8 mouse cellular contexts compared by ENCODE assay signal in genomic region chr4:122808108-122808507, GRCm38 (mm10). TPM values are rescaled to one million over a fixed set of nuclear protein-coding genes. Genes with fewer than 3 reads are reported as not detected.
DNase-seq lines count a peak whose midpoint lies in the region; ATAC-seq and TF ChIP-seq lines count a peak whose summit lies in the region.

No protein-coding gene starts in this region.

- no peak overlapping the region for H3K4me2 ChIP-seq in heart, embryonic 11.5 days

- TF ChIP-seq CTCF in kidney, adult 2 months (conservative IDR thresholded peaks at IDR 0.05; ENCODE audit: insufficient read depth, insufficient read length, low read depth, low read length) = peak; percentile 91

- no peak for ATAC-seq in heart, embryonic 11.5 days (replicated peaks; ENCODE audit: insufficient number of reproducible peaks, low FRiP score, low TSS enrichment)
- ATAC-seq in granulocyte monocyte progenitor cell, adult 5-6 weeks (replicated peaks; ENCODE audit: poor library complexity, severe bottlenecking) = peak; percentile 99

- H3K9me3 ChIP-seq in heart, embryonic 11.5 days (replicated peaks; ENCODE audit: control insufficient read depth, low read length) = 0 out of 2 replicates have a peak, but pooled peaks cover 2% of the 10 kb centered on the region
- H3K9me3 ChIP-seq in limb, embryonic 10.5 days (replicated peaks) = no peaks in the 10 kb centered on the region

- WGBS in heart, embryonic 11.5 days (ENCODE audit: insufficient replicate concordance) = 35% methylated on average over 4 of the region's 4 CpGs
- WGBS in kidney, adult 2 months = 24% methylated on average over 4 of the region's 4 CpGs
- 31% methylated on average over 4 of the region's 4 CpGs for WGBS in limb, embryonic 10.5 days

- no peak for TF ChIP-seq POLR2A in kidney, adult 2 months (IDR thresholded peaks at IDR 0.05; ENCODE audit: low read depth, low read length)

- no peak overlapping the region for H3K4me3 ChIP-seq in heart, embryonic 11.5 days (ENCODE audit: low read depth, low read length)
- H3K4me3 ChIP-seq in kidney, adult 2 months (ENCODE audit: insufficient read depth, low read depth, low read length) = no peak overlapping the region
- no peak overlapping the region for H3K4me3 ChIP-seq in limb, embryonic 10.5 days

- H3K36me3 ChIP-seq in heart, embryonic 11.5 days (ENCODE audit: control insufficient read depth, insufficient read depth, low read length) = no peaks in the 10 kb centered on the region
- no peaks in the 10 kb centered on the region for H3K36me3 ChIP-seq in kidney, adult 2 months (ENCODE audit: control insufficient read depth, insufficient read depth, low read length)
- no peaks in the 10 kb centered on the region for H3K36me3 ChIP-seq in limb, embryonic 10.5 days

- H3K4me1 ChIP-seq in heart, embryonic 11.5 days (ENCODE audit: control insufficient read depth, insufficient read depth, low read length) = no peaks in the 10 kb centered on the region
- no peaks in the 10 kb centered on the region for H3K4me1 ChIP-seq in kidney, adult 2 months (ENCODE audit: control insufficient read depth, insufficient read depth, low read length)
- H3K4me1 ChIP-seq in limb, embryonic 10.5 days = no peaks in the 10 kb centered on the region

- H3K27ac ChIP-seq in heart, embryonic 11.5 days (ENCODE audit: low read depth, low read length) = no peak overlapping the region
- no peak overlapping the region for H3K27ac ChIP-seq in kidney, adult 2 months (ENCODE audit: insufficient read depth, low read depth, low read length)
- no peak overlapping the region for H3K27ac ChIP-seq in limb, embryonic 10.5 days

- H3K9ac ChIP-seq in heart, embryonic 11.5 days (ENCODE audit: low read depth, low read length) = no peak overlapping the region

- no peaks in the 10 kb centered on the region for H3K27me3 ChIP-seq in heart, embryonic 11.5 days (ENCODE audit: control insufficient read depth, insufficient read depth, low read length)
- no peaks in the 10 kb centered on the region for H3K27me3 ChIP-seq in kidney, adult 2 months (replicated peaks; ENCODE audit: control insufficient read depth, insufficient read depth, low read length)
- no peaks in the 10 kb centered on the region for H3K27me3 ChIP-seq in limb, embryonic 10.5 days (ENCODE audit: low read depth, poor library complexity, severe bottlenecking)

- peak; percentile 92 for DNase-seq in heart, adult 11 months
- DNase-seq in embryo, embryonic 10 days (ENCODE audit: low spot score) = peak; percentile 89
- peak; percentile 72 for DNase-seq in kidney, adult 2 months
- peak; percentile 67 for DNase-seq in limb, embryonic 10.5 days (ENCODE audit: low spot score)
- DNase-seq in naive thymus-derived CD4-positive, alpha-beta T cell, adult 2 months (ENCODE audit: low read depth) = peak; percentile 79
- DNase-seq in spleen, postnatal 36 days (ENCODE audit: low spot score in 2 of 2) = peak; percentile 66 to 70

RNA-seq across cellular contexts. Expression of gene Ppt1, which starts 27.9 kb away (rescaled TPM):
- polyA plus RNA-seq in heart, embryonic 11.5 days (2014; fragmentation: Nextera tagmentation; extraction: Ambion mirVana) = 61.8 and 66.4 TPM in 2 replicates
- 59.3 and 67.4 TPM in 2 replicates for total RNA-seq in granulocyte monocyte progenitor cell, adult 5-6 weeks (2014; fragmentation: Nextera tagmentation)
- total RNA-seq in granulocyte monocyte progenitor cell, adult 5-6 weeks (2017) = 79.1 and 80.1 TPM in 2 replicates
- 61.2 and 67.7 TPM in 2 replicates for polyA plus RNA-seq in kidney, adult 2 months (2012; rRNA removed)
- polyA plus RNA-seq in limb, embryonic 10.5 days (2016; fragmentation: Nextera tagmentation; extraction: Ambion mirVana) = 45.4 and 55.3 TPM in 2 replicates
